Mouse (Mus musculus): ENCODE results near the gene Pcgf5. TPM values are rescaled to one million over a fixed set of nuclear protein-coding genes. Genes with fewer than 3 reads are reported as not detected.
A peak's percentile ranks its signal among the peaks of the same experiment; 100 is the strongest.

The Pcgf5 gene
- polyA plus RNA-seq, 1 experiment from 2014 or later, result 53.7 TPM

DNA sequence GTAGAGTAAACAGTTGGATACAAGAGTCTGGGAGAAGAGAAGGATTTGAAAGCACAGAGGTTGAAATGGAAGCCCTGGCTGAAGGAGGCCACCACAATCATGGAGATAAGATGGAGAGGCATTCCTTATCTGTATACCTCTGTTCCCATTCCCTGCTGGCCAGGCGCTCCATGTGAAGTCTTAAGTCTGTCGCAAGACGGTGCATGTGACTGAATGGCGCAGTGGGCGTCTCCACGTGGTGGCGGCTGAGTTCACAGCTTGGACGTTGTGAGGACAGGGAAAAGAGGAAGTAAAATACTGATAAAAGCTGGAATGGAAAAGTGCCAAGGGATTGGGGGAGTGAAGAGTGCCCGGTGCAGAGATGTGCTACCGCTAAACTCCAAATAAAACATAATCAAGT is 23.4 kb downstream of the Pcgf5 start:
- no peaks in the 10 kb centered on the region for H3K36me3 ChIP-seq (ENCODE audit: control insufficient read depth, insufficient read depth, low read length)
- no peak overlapping the region for H3K4me2 ChIP-seq (ENCODE audit: low read length)
- 47% methylated on average over 10 of the region's 10 CpGs for WGBS
- H3K27me3 ChIP-seq (ENCODE audit: control insufficient read depth, insufficient read depth, low read length), result no peaks in the 10 kb centered on the region
- peaks cover 9 to 25% of the 10 kb centered on the region in 2 experiments for H3K4me1 ChIP-seq (ENCODE audit: control insufficient read depth in 2 of 2, insufficient read depth in 2 of 2, low read length in 2 of 2)
- no peak overlapping the region for H3K4me3 ChIP-seq (ENCODE audit: control insufficient read depth in 1 of 2, insufficient read depth in 1 of 2, low read depth in 1 of 2, low read length in 2 of 2)
- no peak overlapping the region for H3K9ac ChIP-seq (ENCODE audit: low read length)
- H3K9me3 ChIP-seq (ENCODE audit: control insufficient read depth, low read length), result no peaks in the 10 kb centered on the region
- no peak overlapping the region for H3K27ac ChIP-seq (replicated peaks in 1 of 2; ENCODE audit: control insufficient read depth in 1 of 2, insufficient read depth in 1 of 2, low read depth in 2 of 2, low read length in 2 of 2)
- no peak for ATAC-seq (ENCODE audit: insufficient number of reproducible peaks, insufficient read depth, low FRiP score, low read depth)

DNA sequence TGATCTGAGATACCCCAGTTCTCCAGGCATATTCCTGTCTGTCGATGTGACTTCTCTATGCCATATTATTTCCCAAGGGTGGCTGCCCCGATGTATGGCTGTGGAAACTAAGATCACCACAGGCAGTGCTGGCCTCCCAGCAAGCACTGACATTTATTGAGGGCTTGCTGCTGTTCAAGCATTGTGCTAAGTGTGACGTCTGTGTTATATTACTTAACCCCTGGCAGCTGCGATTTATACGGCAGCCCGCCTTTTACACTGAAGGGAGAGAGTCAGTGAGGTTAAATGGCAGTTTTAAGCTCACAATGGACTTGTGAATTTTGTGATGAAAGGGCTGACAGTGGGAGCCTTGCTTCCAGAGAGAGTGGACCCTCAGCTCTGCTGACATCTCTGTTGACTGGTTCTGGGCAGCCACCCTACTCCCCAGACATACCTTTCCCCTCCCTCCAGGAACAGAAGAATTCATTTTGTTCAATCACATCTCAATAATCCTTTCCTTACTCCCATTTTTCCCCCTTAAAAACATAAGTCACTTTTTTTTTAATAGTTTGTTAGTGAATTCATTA is 25.0 kb downstream of the Pcgf5 start:
- no peaks in the 10 kb centered on the region for H3K9me3 ChIP-seq (ENCODE audit: control insufficient read depth, low read length)
- ATAC-seq (ENCODE audit: insufficient number of reproducible peaks, insufficient read depth, low FRiP score, low read depth), result no peak
- peaks cover 9 to 25% of the 10 kb centered on the region in 2 experiments for H3K4me1 ChIP-seq (ENCODE audit: control insufficient read depth in 2 of 2, insufficient read depth in 2 of 2, low read length in 2 of 2)
- peak overlapping the region; percentile 14; the same call in 1 of the 2 replicates for H3K4me2 ChIP-seq (ENCODE audit: low read length)
- H3K27ac ChIP-seq (replicated peaks in 1 of 2; ENCODE audit: control insufficient read depth in 1 of 2, insufficient read depth in 1 of 2, low read depth in 2 of 2, low read length in 2 of 2), result no peak overlapping the region
- H3K9ac ChIP-seq (ENCODE audit: low read length), result no peak overlapping the region
- 36% methylated on average over 6 of the region's 6 CpGs for WGBS
- no peak overlapping the region for H3K4me3 ChIP-seq (ENCODE audit: control insufficient read depth in 1 of 2, insufficient read depth in 1 of 2, low read depth in 1 of 2, low read length in 2 of 2)
- no peaks in the 10 kb centered on the region for H3K27me3 ChIP-seq (ENCODE audit: control insufficient read depth, insufficient read depth, low read length)
- H3K36me3 ChIP-seq (ENCODE audit: control insufficient read depth, insufficient read depth, low read length), result no peaks in the 10 kb centered on the region

DNA sequence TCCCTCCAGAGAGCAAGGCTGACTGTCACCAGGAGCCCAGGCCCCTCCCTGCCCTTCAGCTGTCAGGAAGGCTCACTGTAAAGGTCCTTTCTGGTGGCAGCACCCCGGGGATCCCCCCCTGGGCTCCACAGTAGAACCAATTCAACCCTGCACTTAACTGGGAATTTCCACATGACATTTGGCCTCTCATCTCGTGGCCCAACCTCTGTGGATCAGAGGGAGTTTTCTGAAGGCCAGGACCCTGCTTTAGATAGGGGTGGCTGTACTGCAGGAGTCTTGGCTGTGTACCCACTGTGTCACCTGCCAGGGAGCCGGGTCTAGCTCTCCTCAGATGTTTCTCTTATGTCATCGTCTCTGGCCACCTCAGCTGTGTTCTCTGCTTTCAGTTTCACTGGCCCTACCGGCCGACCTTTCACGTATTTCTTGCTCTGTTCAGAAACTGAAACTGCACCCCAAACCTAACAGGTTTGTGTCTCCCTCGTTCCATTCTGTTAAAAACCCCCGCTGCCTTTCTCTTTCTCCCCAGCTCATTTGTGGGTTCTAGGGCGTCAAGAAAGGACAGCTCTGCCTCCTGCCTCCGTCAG is 27.2 kb downstream of the Pcgf5 start:
- WGBS, result 73% methylated on average over 11 of the region's 11 CpGs
- Histone ChIP-seq H3K27me3 (ENCODE audit: control insufficient read depth, insufficient read depth, low read length) (no peaks in the 10 kb centered on the region), H3K4me3 (ENCODE audit: control insufficient read depth in 1 of 2, insufficient read depth in 1 of 2, low read depth in 1 of 2, low read length in 2 of 2) (no peak overlapping the region), H3K9ac (ENCODE audit: low read length) (no peak overlapping the region), H3K4me2 (ENCODE audit: low read length) (no peak overlapping the region; the same call in 1 of the 2 replicates), H3K9me3 (ENCODE audit: control insufficient read depth, low read length) (no peaks in the 10 kb centered on the region), H3K36me3 (ENCODE audit: control insufficient read depth, insufficient read depth, low read length) (no peaks in the 10 kb centered on the region), H3K27ac (replicated peaks in 1 of 2; ENCODE audit: control insufficient read depth in 1 of 2, insufficient read depth in 1 of 2, low read depth in 2 of 2, low read length in 2 of 2) (no peak overlapping the region), H3K4me1 (ENCODE audit: control insufficient read depth in 2 of 2, insufficient read depth in 2 of 2, low read length in 2 of 2) (peaks cover 9 to 25% of the 10 kb centered on the region in 2 experiments)
- no peak for ATAC-seq (ENCODE audit: insufficient number of reproducible peaks, insufficient read depth, low FRiP score, low read depth)

DNA sequence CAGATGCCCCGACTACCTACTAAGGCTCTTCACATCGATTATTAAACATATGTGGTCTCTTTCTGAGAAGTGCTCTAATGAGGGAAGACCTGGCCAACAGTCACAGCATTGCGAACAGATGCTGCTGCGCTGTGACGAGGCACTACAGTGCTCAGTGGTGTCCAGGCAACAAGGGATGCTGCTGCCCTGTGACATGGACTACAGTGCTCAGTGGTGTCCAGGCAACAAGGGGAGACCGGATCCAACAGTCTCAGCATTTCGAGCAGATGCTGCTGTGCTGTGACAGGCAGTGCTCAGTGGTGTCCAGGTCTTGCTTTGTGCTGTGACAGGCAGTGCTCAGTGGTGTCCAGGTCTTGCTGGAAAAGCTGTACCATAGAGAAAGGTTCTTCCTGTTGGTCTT is 29.6 kb downstream of the Pcgf5 start:
- H3K9me3 ChIP-seq (ENCODE audit: control insufficient read depth, low read length), result no peaks in the 10 kb centered on the region
- 91% methylated on average over 7 of the region's 7 CpGs for WGBS
- H3K4me1 ChIP-seq (ENCODE audit: control insufficient read depth in 2 of 2, insufficient read depth in 2 of 2, low read length in 2 of 2), result peaks cover 5 to 15% of the 10 kb centered on the region in 2 experiments
- no peak overlapping the region for H3K9ac ChIP-seq (ENCODE audit: low read length)
- H3K4me2 ChIP-seq (ENCODE audit: low read length), result no peak overlapping the region
- no peaks in the 10 kb centered on the region for H3K27me3 ChIP-seq (ENCODE audit: control insufficient read depth, insufficient read depth, low read length)
- no peaks in the 10 kb centered on the region for H3K36me3 ChIP-seq (ENCODE audit: control insufficient read depth, insufficient read depth, low read length)
- no peak overlapping the region for H3K4me3 ChIP-seq (ENCODE audit: control insufficient read depth in 1 of 2, insufficient read depth in 1 of 2, low read depth in 1 of 2, low read length in 2 of 2)
- ATAC-seq (ENCODE audit: insufficient number of reproducible peaks, insufficient read depth, low FRiP score, low read depth), result no peak
- no peak overlapping the region for H3K27ac ChIP-seq (replicated peaks in 1 of 2; ENCODE audit: control insufficient read depth in 1 of 2, insufficient read depth in 1 of 2, low read depth in 2 of 2, low read length in 2 of 2)

DNA sequence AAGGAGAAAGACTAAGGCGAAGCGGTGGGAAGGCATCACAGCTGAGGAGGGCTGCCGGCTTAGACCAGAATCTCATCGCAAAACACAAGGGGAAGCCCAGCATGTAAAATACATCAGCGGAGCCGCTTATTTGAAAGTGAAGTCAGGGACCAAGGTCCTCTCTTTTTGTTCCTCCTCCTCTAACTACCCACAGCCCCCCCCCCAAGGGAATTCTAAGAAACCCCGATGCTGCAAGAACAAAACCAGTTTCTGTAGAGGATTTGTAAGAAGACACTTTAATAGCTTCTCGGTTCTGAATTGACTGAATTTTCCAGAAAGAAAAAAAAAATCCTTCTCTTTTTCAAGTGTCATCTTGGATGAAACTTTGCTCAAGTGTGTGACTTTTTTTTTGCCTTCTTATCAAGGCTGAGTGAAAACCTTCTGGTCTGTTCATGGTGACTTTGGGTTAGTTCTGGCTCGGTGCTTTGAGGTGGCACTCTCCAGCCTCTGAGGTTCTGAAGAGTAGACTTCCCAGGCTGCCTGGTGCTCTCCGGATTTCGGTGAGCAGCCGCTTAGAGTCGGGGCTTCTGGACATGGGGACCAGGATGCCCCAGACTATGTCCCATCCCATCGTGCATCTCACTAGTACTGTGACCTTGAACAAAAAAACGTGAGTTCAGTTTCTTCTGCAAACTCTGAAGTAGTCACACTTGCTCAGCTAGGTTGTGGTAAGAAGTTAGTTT is 30.6 kb downstream of the Pcgf5 start:
- Histone ChIP-seq H3K36me3 (ENCODE audit: control insufficient read depth, insufficient read depth, low read length) (no peaks in the 10 kb centered on the region), H3K4me2 (ENCODE audit: low read length) (no peak overlapping the region), H3K9ac (ENCODE audit: low read length) (no peak overlapping the region), H3K4me3 (ENCODE audit: control insufficient read depth in 1 of 2, insufficient read depth in 1 of 2, low read depth in 1 of 2, low read length in 2 of 2) (no peak overlapping the region), H3K9me3 (ENCODE audit: control insufficient read depth, low read length) (no peaks in the 10 kb centered on the region), H3K27me3 (ENCODE audit: control insufficient read depth, insufficient read depth, low read length) (no peaks in the 10 kb centered on the region), H3K4me1 (ENCODE audit: control insufficient read depth in 2 of 2, insufficient read depth in 2 of 2, low read length in 2 of 2) (peaks cover 0 to 9% of the 10 kb centered on the region in 2 experiments; a peak in 2 of 4 replicates), H3K27ac (replicated peaks in 1 of 2; ENCODE audit: control insufficient read depth in 1 of 2, insufficient read depth in 1 of 2, low read depth in 2 of 2, low read length in 2 of 2) (no peak overlapping the region)
- WGBS, result 75% methylated on average over 15 of the region's 15 CpGs
- ATAC-seq (ENCODE audit: insufficient number of reproducible peaks, insufficient read depth, low FRiP score, low read depth), result no peak

DNA sequence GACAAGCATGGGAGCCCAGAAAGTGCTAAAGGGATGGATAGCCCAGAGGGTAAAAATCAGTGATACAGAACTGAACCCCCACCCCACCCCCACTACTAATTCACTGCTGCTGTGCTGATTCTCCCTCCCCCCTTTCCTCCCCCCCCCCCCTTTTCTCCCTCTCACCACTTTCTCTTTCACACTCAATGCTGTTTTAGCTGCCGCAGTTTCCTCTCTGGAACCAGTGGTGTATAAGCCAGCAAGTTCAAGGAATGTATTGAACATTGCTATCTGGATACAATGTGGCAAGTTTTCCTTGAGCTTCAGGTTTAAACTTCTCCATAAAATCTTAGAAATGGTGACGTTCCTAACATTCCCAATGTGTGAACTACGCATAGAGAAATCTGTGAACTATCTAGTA is 34.8 kb downstream of the Pcgf5 start:
- WGBS, result 82% methylated on average over 3 of the region's 3 CpGs
- H3K27ac ChIP-seq (replicated peaks in 1 of 2; ENCODE audit: control insufficient read depth in 1 of 2, insufficient read depth in 1 of 2, low read depth in 2 of 2, low read length in 2 of 2), result no peak overlapping the region
- H3K4me3 ChIP-seq (ENCODE audit: control insufficient read depth in 1 of 2, insufficient read depth in 1 of 2, low read depth in 1 of 2, low read length in 2 of 2), result no peak overlapping the region
- no peak overlapping the region for H3K9ac ChIP-seq (ENCODE audit: low read length)
- no peaks in the 10 kb centered on the region for H3K36me3 ChIP-seq (ENCODE audit: control insufficient read depth, insufficient read depth, low read length)
- no peaks in the 10 kb centered on the region for H3K27me3 ChIP-seq (ENCODE audit: control insufficient read depth, insufficient read depth, low read length)
- no peaks in the 10 kb centered on the region for H3K9me3 ChIP-seq (ENCODE audit: control insufficient read depth, low read length)
- ATAC-seq (ENCODE audit: insufficient number of reproducible peaks, insufficient read depth, low FRiP score, low read depth), result no peak
- no peaks in the 10 kb centered on the region for H3K4me1 ChIP-seq (ENCODE audit: control insufficient read depth in 2 of 2, insufficient read depth in 2 of 2, low read length in 2 of 2)
- H3K4me2 ChIP-seq (ENCODE audit: low read length), result no peak overlapping the region

DNA sequence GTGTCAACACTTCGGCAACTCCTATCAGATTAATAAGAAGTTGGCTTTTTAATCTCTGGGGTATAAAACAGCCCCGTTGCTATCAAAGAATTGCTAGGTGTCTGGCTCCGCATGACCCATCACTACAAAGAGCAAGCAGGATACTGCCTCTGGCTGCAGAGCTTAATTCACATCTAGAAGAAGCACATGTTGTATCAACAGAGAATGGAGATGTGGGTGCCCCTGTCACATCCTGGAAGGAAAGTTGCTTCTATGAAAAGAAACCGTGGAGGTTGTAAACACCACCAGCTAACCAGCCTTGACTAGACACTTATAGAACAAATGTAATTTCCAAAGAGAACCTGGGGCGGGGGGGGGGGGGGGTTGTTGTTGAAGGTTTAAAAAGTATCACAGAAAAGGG is 35.9 kb downstream of the Pcgf5 start:
- H3K4me3 ChIP-seq (ENCODE audit: control insufficient read depth in 1 of 2, insufficient read depth in 1 of 2, low read depth in 1 of 2, low read length in 2 of 2), result no peak overlapping the region
- WGBS, result 77% methylated on average over 5 of the region's 5 CpGs
- no peaks in the 10 kb centered on the region for H3K27me3 ChIP-seq (ENCODE audit: control insufficient read depth, insufficient read depth, low read length)
- H3K4me2 ChIP-seq (ENCODE audit: low read length), result no peak overlapping the region
- H3K9me3 ChIP-seq (ENCODE audit: control insufficient read depth, low read length), result no peaks in the 10 kb centered on the region
- H3K9ac ChIP-seq (ENCODE audit: low read length), result no peak overlapping the region
- H3K36me3 ChIP-seq (ENCODE audit: control insufficient read depth, insufficient read depth, low read length), result no peaks in the 10 kb centered on the region
- no peak overlapping the region for H3K27ac ChIP-seq (replicated peaks in 1 of 2; ENCODE audit: control insufficient read depth in 1 of 2, insufficient read depth in 1 of 2, low read depth in 2 of 2, low read length in 2 of 2)
- ATAC-seq (ENCODE audit: insufficient number of reproducible peaks, insufficient read depth, low FRiP score, low read depth), result no peak
- H3K4me1 ChIP-seq (ENCODE audit: control insufficient read depth in 2 of 2, insufficient read depth in 2 of 2, low read length in 2 of 2), result 0 out of 4 replicates have a peak, but pooled peaks cover 0 to 4% of the 10 kb centered on the region in 2 experiments
